Mouse (Mus musculus): ENCODE results near the gene Zfp106. TPM values are rescaled to one million over a fixed set of nuclear protein-coding genes. Genes with fewer than 3 reads are reported as not detected.

Zfp106 gene
- 116 to 127 TPM (median 121 TPM) in 4 replicates for total RNA-seq (2023; ENCODE audit: inconsistent age)

GRCm38 (mm10) chr2:120563235-120563990 lies at the start of gene Zfp106:
Zfp106 (minus strand) TSS chr2:120563843.

DNA sequence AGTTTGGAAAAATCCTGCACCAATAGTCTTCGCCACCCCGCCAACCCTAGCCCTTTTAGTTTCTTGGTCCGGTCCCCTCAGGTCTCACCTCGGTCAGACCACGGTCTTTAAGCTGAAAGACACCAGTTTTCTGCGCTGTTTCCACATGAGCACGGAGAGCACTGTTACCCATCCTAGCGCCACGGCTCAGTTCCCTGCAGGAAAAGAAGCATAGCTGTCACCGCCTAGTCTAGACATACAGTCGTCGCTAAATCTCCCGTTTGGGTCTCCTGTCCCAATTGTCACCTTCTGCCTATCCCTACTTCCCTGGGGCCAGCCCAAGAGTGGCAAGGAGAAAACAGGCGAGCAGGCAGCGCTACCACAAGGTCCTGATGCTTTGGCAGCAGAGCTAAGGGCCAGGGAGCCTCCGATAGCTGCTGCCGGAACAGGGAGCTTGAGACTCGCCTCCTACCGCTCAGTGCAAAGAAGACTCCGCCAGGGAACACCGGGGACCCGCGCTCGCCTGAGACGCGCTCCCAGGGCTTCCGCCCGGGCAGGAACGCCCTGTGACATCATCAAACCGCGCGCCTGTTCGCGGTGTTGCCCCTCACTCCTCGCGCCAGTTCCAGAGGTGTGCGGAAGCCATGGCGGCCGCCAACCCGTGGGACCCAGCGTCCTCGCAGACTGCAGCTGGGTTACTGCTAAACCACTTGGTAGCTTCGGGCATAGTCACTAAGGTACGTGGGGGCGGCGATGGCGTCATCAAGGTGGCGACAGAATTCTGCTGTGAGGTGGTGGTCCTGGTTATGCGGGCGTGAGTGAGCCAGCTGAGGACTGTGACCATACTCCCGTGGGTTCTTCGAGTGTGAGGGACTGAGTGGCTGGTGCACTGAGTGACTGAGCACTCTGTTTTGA lies 45.4 kb upstream of the Zfp106 start, which contains the start of the genes Haus2 and Lrrc57:
Gene Haus2, plus strand, starts transcription at position 554 of the 894 bp plus-strand sequence.
Gene Lrrc57, minus strand, starts transcription at position 691 of the 894 bp plus-strand sequence.

DNA sequence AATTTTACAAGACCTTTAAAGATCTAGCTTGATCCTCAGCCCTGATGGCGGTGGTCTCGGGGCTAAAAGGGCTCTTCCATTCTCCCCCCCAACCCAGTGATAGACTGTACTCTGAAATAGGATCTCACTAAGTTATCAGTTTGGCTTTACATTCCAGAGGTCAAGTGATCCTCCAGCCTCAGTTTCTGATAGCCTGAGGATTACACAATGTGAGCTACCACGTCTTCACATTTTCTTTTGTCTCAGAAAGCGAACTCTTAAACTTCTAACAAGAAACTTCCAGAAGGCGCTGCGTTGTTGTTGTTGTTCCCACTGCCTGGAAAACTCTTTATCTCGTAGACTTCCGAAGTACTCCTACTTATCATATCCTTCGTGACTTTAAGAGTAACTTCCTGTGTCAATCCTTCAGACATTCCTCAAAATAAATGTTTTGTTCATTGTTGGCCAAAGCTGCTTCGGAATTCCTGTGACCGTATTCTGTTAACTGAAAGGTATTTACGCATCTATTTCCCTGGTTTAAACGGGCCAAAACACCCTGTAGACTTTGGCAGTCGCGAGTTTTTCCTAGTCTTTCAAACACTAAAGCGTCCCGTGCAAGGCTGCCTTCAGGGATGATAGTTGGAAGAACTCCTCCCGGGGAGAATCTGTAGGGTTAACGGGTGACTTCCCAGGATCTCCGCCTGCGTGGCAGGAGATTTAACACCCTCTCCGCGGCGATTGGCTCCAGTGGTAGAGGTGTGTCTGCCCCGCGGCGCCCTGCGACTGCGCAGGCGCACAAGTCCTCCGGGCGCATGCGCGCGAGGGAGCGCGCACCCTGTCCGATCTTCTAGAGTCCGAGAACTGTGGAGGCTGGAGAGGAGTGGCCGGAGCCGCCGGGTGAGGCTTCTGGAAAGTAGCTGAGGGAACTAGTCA lies 3.5 kb upstream of the Zfp106 start, which contains the start of gene Snap23:
Gene Snap23, plus strand, starts transcription at position 786 of the 912 bp plus-strand sequence.

Other genes starting within 250 kb of the Zfp106 start
- 0.22 to 0.36 TPM (median 0.26 TPM) in 3 of 4 replicates, not detected in the other for gene Pla2g4f, start 249.7 kb downstream of the Zfp106 start, total RNA-seq (2023; ENCODE audit: inconsistent age)
- 60.1 to 85.2 TPM (median 71.0 TPM) in 4 replicates for gene Vps39, start 210.7 kb downstream of the Zfp106 start, total RNA-seq (2023; ENCODE audit: inconsistent age)
- gene Ganc, start 159.9 kb downstream of the Zfp106 start, total RNA-seq (2023; ENCODE audit: inconsistent age), result 38.4 to 47.2 TPM (median 46.1 TPM) in 4 replicates
- 47.0 to 54.0 TPM (median 52.7 TPM) in 4 replicates for gene Tmem87a, start 159.7 kb downstream of the Zfp106 start, total RNA-seq (2023; ENCODE audit: inconsistent age)
- 0.67 to 3.9 TPM (median 1.4 TPM) in 4 replicates for gene Capn3, start 107.8 kb downstream of the Zfp106 start, total RNA-seq (2023; ENCODE audit: inconsistent age)
- 38.3 to 58.7 TPM (median 46.8 TPM) in 4 replicates for gene Snap23, start 3.8 kb upstream of the Zfp106 start, total RNA-seq (2023; ENCODE audit: inconsistent age)
- 17.3 to 27.2 TPM (median 19.6 TPM) in 4 replicates for gene Haus2, start 45.5 kb upstream of the Zfp106 start, total RNA-seq (2023; ENCODE audit: inconsistent age)
- gene Lrrc57, start 45.7 kb upstream of the Zfp106 start, total RNA-seq (2023; ENCODE audit: inconsistent age), result 25.7 to 31.7 TPM (median 28.6 TPM) in 4 replicates
- 0.30 to 0.54 TPM (median 0.45 TPM) in 4 replicates for gene Stard9, start 65.3 kb upstream of the Zfp106 start, total RNA-seq (2023; ENCODE audit: inconsistent age)

Measured in B cell, adult (primary cell).